Mouse (Mus musculus) lung, postnatal 0 days (tissue): ENCODE data around the gene Fer1l5.

Experiments
- CTCF ChIP-seq: IDR thresholded peaks from 2 replicates; pipeline ENCODE4 v1.5.1; 2016; ENCODE audit warnings: antibody characterized with exemption, mild to moderate bottlenecking
- EP300 ChIP-seq: IDR thresholded peaks from 2 replicates; pipeline ENCODE4 v1.6.1; 2016; ENCODE audit warnings: antibody characterized with exemption, mild to moderate bottlenecking, control low read depth

- TF ChIP-seq CTCF = no peak
- TF ChIP-seq EP300 = no peak
Observed at GRCm38 (mm10) chr1:36325900-36326321, 46.2 kb upstream of the Fer1l5 start.
